Mouse (Mus musculus) liver, adult 2 months (tissue): ENCODE data around the gene Tex38. TPM values are rescaled to one million over a fixed set of nuclear protein-coding genes. Genes with fewer than 3 reads are reported as not detected.

Source experiments
- DNase-seq: peaks from one replicate; pipeline ENCODE4 v3.0.0-alpha.2; 2011; ENCODE audit warnings: low read depth, low spot score; ENCODE audit errors: extremely low read depth
- H3K27ac ChIP-seq: fragments of 200-500 bp; replicated peaks from 2 replicates; pipeline ENCODE4 v1.5.1; 2012; ENCODE audit warnings: low read depth, mild to moderate bottlenecking, control low read depth, inconsistent platforms, low read length; ENCODE audit not compliant: insufficient read depth
- H3K27me3 ChIP-seq: fragments of 200-500 bp; 2 replicates; pipeline ENCODE4 v1.6.1; 2012; ENCODE audit warnings: mild to moderate bottlenecking, moderate library complexity, low read length, inconsistent platforms; ENCODE audit not compliant: control insufficient read depth, insufficient read depth
- H3K36me3 ChIP-seq: fragments of 200-500 bp; 2 replicates; pipeline ENCODE4 v1.6.1; 2012; ENCODE audit warnings: low read length, inconsistent platforms; ENCODE audit not compliant: control insufficient read depth, insufficient read depth
- H3K4me1 ChIP-seq: fragments of 200-500 bp; 2 replicates; pipeline ENCODE4 v1.6.1; 2011; ENCODE audit warnings: low read length; ENCODE audit not compliant: control insufficient read depth, insufficient read depth
- H3K4me3 ChIP-seq: fragments of 200-500 bp; 2 replicates; pipeline ENCODE4 v1.5.1; 2011; ENCODE audit warnings: low read depth, mild to moderate bottlenecking, control low read depth, low read length, moderate library complexity; ENCODE audit not compliant: insufficient read depth
- H3K79me2 ChIP-seq: fragments of 200-500 bp; 2 replicates; pipeline ENCODE4 v1.6.1; 2012; ENCODE audit warnings: inconsistent platforms, mild to moderate bottlenecking, low read length, moderate library complexity; ENCODE audit not compliant: control insufficient read depth, insufficient read depth
- H3K9ac ChIP-seq: fragments of 200-500 bp; 2 replicates; pipeline ENCODE4 v1.6.1; 2012; ENCODE audit warnings: low read depth, mild to moderate bottlenecking, control low read depth, inconsistent platforms, low read length
- CTCF ChIP-seq: fragments of 200-500 bp; IDR thresholded peaks from 2 replicates; pipeline ENCODE4 v1.5.1; 2011; ENCODE audit warnings: low read depth, low read length, control low read depth
- POLR2A ChIP-seq: fragments of 200-500 bp; IDR thresholded peaks from 2 replicates; pipeline ENCODE4 v1.6.1; 2011; ENCODE audit warnings: low read length, control low read depth; ENCODE audit not compliant: insufficient read depth; ENCODE audit errors: extremely low read depth
- WGBS: fragments of 180-500 bp; shearing (Covaris S2); methylation state at CpG from one replicate; pipeline ENCODE4 v1.1.7; 2018; 5-methylcytosine and 5-hydroxymethylcytosine counted together
- polyA plus RNA-seq: library from polyadenylated mRNA; depleted of rRNA; stranded (reverse); fragments of >200 nt; gene quantifications from 2 replicates; pipeline ENCODE4 v1.2.3, GENCODE M21; 2012
- total RNA-seq: library from RNA; depleted of rRNA; stranded (reverse); fragments of >200 nt; gene quantifications from 2 replicates; pipeline ENCODE4 v1.2.3, GENCODE M21; 2014

Tex38 gene
- total and polyA plus RNA-seq, 2 experiments: 0.23 TPM; not detected in 1

DNA sequence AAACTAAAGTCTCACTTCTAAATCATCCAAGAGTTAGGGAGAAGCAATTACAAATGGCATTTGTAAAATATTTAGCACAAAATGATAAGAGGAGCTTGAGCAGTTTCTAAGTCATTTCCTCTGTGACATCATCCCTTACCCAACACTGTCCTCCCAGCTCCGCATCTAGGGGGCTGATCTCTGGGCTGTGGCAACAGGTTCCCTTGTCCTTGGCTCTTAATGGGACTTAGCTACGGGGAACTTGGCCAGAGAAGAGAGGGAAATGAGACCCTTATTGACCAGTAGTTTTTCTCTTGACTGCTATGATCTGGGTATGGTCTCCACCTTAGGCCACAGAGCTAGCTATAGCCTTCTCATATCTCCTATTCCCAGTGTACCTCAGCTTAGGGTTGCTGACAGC is 44.5 kb upstream of the Tex38 start:
- no peak for DNase-seq
- peaks cover 4% of the 10 kb centered on the region; the same call in 1 of the 2 replicates for H3K79me2 ChIP-seq
- no peaks in the 10 kb centered on the region for H3K36me3 ChIP-seq
- H3K4me3 ChIP-seq: no peak overlapping the region
- H3K9ac ChIP-seq: no peak overlapping the region
- WGBS: 91% methylated on average over 2 of the region's 2 CpGs
- peaks cover 13% of the 10 kb centered on the region for H3K4me1 ChIP-seq
- no peak overlapping the region for H3K27ac ChIP-seq
- no peaks in the 10 kb centered on the region for H3K27me3 ChIP-seq
- no peak for TF ChIP-seq CTCF

- H3K4me3 ChIP-seq: no peak overlapping the region
- H3K27me3 ChIP-seq: no peaks in the 10 kb centered on the region
- no peak overlapping the region for H3K27ac ChIP-seq
- peaks cover 4% of the 10 kb centered on the region; the same call in 1 of the 2 replicates for H3K79me2 ChIP-seq
- no peaks in the 10 kb centered on the region for H3K36me3 ChIP-seq
- WGBS: 72% methylated on average over 2 of the region's 2 CpGs
- TF ChIP-seq POLR2A: no peak
- no peak overlapping the region for H3K9ac ChIP-seq
- no peak for DNase-seq
- peaks cover 10% of the 10 kb centered on the region for H3K4me1 ChIP-seq
These were observed 43.4 kb upstream of the Tex38 start for GRCm38 (mm10) chr4:115824178-115824577.

- Histone ChIP-seq H3K4me1 (peaks cover under 1% of the 10 kb centered on the region), H3K9ac (no peak overlapping the region), H3K79me2 (no peaks in the 10 kb centered on the region), H3K27me3 (no peaks in the 10 kb centered on the region), H3K27ac (no peak overlapping the region), H3K36me3 (no peaks in the 10 kb centered on the region; the same call in 1 of the 2 replicates), H3K4me3 (no peak overlapping the region)
- DNase-seq: peak; percentile 47
- WGBS: 26% methylated on average over 3 of the region's 3 CpGs
- no peak for TF ChIP-seq POLR2A
- TF ChIP-seq CTCF: no peak
These were observed 41.1 kb upstream of the Tex38 start for GRCm38 (mm10) chr4:115821928-115822327.

DNA sequence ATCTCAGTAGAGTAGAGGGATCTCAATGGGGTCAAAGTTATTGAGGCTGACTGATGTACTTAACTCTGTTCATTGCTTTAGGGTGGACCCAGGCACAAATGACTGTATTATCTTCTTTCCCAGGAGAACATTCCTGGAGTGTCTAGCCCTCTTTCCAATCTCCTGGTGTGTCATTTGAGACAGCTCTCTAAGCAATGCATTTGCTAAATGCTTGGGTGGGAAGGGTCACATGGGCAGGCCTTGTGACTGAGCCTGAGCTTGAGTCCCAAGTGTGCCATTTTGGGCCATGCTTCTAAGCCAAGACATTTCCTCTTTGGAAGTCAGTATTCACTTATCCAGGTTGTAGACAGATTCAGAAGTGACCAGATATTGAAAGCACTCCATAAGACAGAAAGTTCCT is 40.6 kb upstream of the Tex38 start:
- H3K27me3 ChIP-seq: no peaks in the 10 kb centered on the region
- no peaks in the 10 kb centered on the region; the same call in 1 of the 2 replicates for H3K36me3 ChIP-seq
- TF ChIP-seq POLR2A (no peak), CTCF (no peak)
- no peaks in the 10 kb centered on the region for H3K79me2 ChIP-seq
- H3K9ac ChIP-seq: no peak overlapping the region
- H3K4me3 ChIP-seq: no peak overlapping the region
- H3K4me1 ChIP-seq: no peaks in the 10 kb centered on the region; the same call in none of the 2 replicates
- DNase-seq: no peak
- no peak overlapping the region for H3K27ac ChIP-seq

DNA sequence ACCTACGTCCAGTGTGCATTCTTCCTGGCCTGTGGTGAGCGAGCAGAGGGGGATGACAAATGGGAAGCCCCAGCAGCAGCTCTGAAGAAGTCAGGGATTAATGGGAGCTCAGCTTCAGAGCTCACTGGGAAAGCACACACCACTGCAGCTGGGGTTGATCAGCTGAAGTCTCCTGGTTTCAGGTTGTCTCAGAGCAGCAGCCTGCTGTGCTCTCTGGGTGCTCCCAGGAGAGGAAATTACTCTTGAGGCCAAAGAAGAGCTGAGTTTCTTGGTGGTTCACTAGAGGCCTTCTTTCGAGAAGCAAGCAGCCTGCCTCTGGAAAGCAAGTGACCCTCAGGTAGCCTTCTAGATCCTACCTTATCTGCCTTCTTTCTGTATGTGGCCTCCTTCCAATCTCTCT is 40.1 kb upstream of the Tex38 start:
- Histone ChIP-seq H3K79me2 (no peaks in the 10 kb centered on the region), H3K4me3 (no peak overlapping the region), H3K27ac (no peak overlapping the region), H3K36me3 (no peaks in the 10 kb centered on the region; the same call in 1 of the 2 replicates), H3K9ac (no peak overlapping the region), H3K27me3 (no peaks in the 10 kb centered on the region), H3K4me1 (no peaks in the 10 kb centered on the region; the same call in none of the 2 replicates)
- TF ChIP-seq POLR2A (no peak), CTCF (no peak)
- DNase-seq: no peak
- WGBS: 97% methylated on average over 3 of the region's 3 CpGs

GRCm38 (mm10) chr4:115820199-115820598 is 39.4 kb upstream of the Tex38 start:
- Histone ChIP-seq H3K9ac (no peak overlapping the region), H3K27ac (no peak overlapping the region), H3K4me1 (no peaks in the 10 kb centered on the region; the same call in none of the 2 replicates), H3K36me3 (no peaks in the 10 kb centered on the region; the same call in 1 of the 2 replicates), H3K79me2 (no peaks in the 10 kb centered on the region), H3K4me3 (no peak overlapping the region), H3K27me3 (no peaks in the 10 kb centered on the region)
- TF ChIP-seq CTCF: no peak
- TF ChIP-seq POLR2A: no peak
- DNase-seq: no peak
- WGBS: 93% methylated on average over 3 of the region's 3 CpGs
